Comparison of ENCODE assay signal across 13 mouse cellular contexts in the genomic region with DNA sequence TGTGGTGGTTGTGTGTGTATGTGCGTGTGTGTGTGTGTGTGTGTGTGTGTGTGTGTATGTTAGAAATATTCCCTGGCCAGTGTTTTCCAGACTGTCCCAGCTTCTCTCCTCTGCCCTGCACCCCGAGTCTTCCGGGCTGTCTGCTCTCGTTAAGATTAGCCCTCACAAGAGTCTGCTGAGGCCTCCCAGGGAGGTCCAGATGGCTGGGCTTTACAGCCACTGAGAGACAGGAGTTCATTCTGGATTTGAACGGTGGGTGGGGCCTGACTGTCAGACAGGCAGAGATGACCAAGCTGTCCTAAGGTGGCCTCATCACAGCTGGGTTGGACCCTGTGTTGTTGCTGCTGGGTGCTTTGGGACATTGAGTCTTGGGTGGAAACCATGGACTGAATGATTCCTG. TPM values are rescaled to one million over a fixed set of nuclear protein-coding genes. Genes with fewer than 3 reads are reported as not detected.
A peak's percentile ranks its signal among the peaks of the same experiment; 100 is the strongest.
DNase-seq lines count a peak whose midpoint lies in the region; ATAC-seq and TF ChIP-seq lines count a peak whose summit lies in the region.
"Had no signal": no experiment of that assay in that cellular context is flagged by ENCODE, and none has a peak within 500 bp of the region (broad histone marks: within the 10 kb centered on the region; RNA-seq: fewer than 3 reads in every experiment).

No protein-coding gene starts in this region.

- H3K27ac ChIP-seq in kidney, adult 2 months (ENCODE audit: insufficient read depth, low read depth, low read length), result no peak overlapping the region
- H3K27ac ChIP-seq in intestine, embryonic 15.5 days, result no peak overlapping the region
- H3K27ac ChIP-seq in forebrain, embryonic 14.5 days (ENCODE audit: low read depth, low read length), result no peak overlapping the region
- H3K27ac ChIP-seq: forebrain, embryonic 13.5 days; hindbrain, embryonic 12.5 days had no signal

- H3K9ac ChIP-seq in intestine, embryonic 15.5 days, result no peak overlapping the region
- no peak overlapping the region for H3K9ac ChIP-seq in forebrain, embryonic 14.5 days (ENCODE audit: low read length)
- H3K9ac ChIP-seq: forebrain, embryonic 13.5 days; hindbrain, embryonic 12.5 days had no signal

- ATAC-seq in intestine, embryonic 15.5 days, result peak; percentile 71
- no peak for ATAC-seq in forebrain, embryonic 14.5 days
- ATAC-seq: forebrain, embryonic 13.5 days had no signal

- TF ChIP-seq CTCF in kidney, adult 2 months (conservative IDR thresholded peaks at IDR 0.05; ENCODE audit: insufficient read depth, insufficient read length, low read depth, low read length), result no peak

- no peak overlapping the region for H3K4me2 ChIP-seq in intestine, embryonic 15.5 days (replicated peaks)
- H3K4me2 ChIP-seq in forebrain, embryonic 14.5 days (ENCODE audit: low read length), result no peak overlapping the region
- H3K4me2 ChIP-seq: forebrain, embryonic 13.5 days; hindbrain, embryonic 12.5 days; midbrain, embryonic 11.5 days had no signal

- DNase-seq in kidney, adult 2 months, result peak; percentile 3
- DNase-seq in kidney, adult 11 months, result no peak
- DNase-seq in heart, adult 9 months (ENCODE audit: low spot score in 2 of 2), result peak; percentile 7 to 17
- peak; percentile 40 for DNase-seq in lung, postnatal 25 days (ENCODE audit: low spot score)
- no peak for DNase-seq in left cerebral cortex, adult 11 months (ENCODE audit: low spot score)
- DNase-seq in MN1 (ENCODE audit: low spot score), result no peak
- DNase-seq in forebrain, embryonic 14.5 days (ENCODE audit: low spot score), result no peak
- DNase-seq: adrenal gland, adult 8-10 months had no signal

- H3K27me3 ChIP-seq in kidney, adult 2 months (replicated peaks; ENCODE audit: control insufficient read depth, insufficient read depth, low read length), result no peaks in the 10 kb centered on the region
- H3K27me3 ChIP-seq in intestine, embryonic 15.5 days (replicated peaks), result no peaks in the 10 kb centered on the region
- H3K27me3 ChIP-seq in forebrain, embryonic 14.5 days (replicated peaks; ENCODE audit: control insufficient read depth, insufficient read depth, low read length), result no peaks in the 10 kb centered on the region
- H3K27me3 ChIP-seq: forebrain, embryonic 13.5 days; hindbrain, embryonic 12.5 days had no signal

- WGBS in kidney, adult 2 months, result 43% methylated on average over 5 of the region's 5 CpGs
- 29% methylated on average over 5 of the region's 5 CpGs for WGBS in intestine, embryonic 15.5 days
- WGBS in forebrain, embryonic 14.5 days, result 57% methylated on average over 5 of the region's 5 CpGs

- H3K36me3 ChIP-seq in kidney, adult 2 months (ENCODE audit: control insufficient read depth, insufficient read depth, low read length), result no peaks in the 10 kb centered on the region
- H3K36me3 ChIP-seq in intestine, embryonic 15.5 days, result no peaks in the 10 kb centered on the region
- no peaks in the 10 kb centered on the region for H3K36me3 ChIP-seq in forebrain, embryonic 14.5 days (ENCODE audit: control insufficient read depth, insufficient read depth, low read length)
- H3K36me3 ChIP-seq: hindbrain, embryonic 12.5 days had no signal

- no peaks in the 10 kb centered on the region for H3K9me3 ChIP-seq in intestine, embryonic 15.5 days
- no peaks in the 10 kb centered on the region for H3K9me3 ChIP-seq in forebrain, embryonic 14.5 days (replicated peaks; ENCODE audit: control insufficient read depth, low read length)
- H3K9me3 ChIP-seq: forebrain, embryonic 13.5 days; hindbrain, embryonic 12.5 days had no signal

- no peak for TF ChIP-seq POLR2A in kidney, adult 2 months (IDR thresholded peaks at IDR 0.05; ENCODE audit: low read depth, low read length)

- no peaks in the 10 kb centered on the region for H3K4me1 ChIP-seq in kidney, adult 2 months (ENCODE audit: control insufficient read depth, insufficient read depth, low read length)
- no peaks in the 10 kb centered on the region for H3K4me1 ChIP-seq in intestine, embryonic 15.5 days (replicated peaks)
- H3K4me1 ChIP-seq in forebrain, embryonic 14.5 days (ENCODE audit: control insufficient read depth, insufficient read depth, low read length), result no peaks in the 10 kb centered on the region
- H3K4me1 ChIP-seq: forebrain, embryonic 13.5 days; hindbrain, embryonic 12.5 days had no signal

- no peak overlapping the region for H3K4me3 ChIP-seq in kidney, adult 2 months (ENCODE audit: insufficient read depth, low read depth, low read length)
- no peak overlapping the region for H3K4me3 ChIP-seq in intestine, embryonic 15.5 days (replicated peaks)
- no peak overlapping the region for H3K4me3 ChIP-seq in forebrain, embryonic 14.5 days (ENCODE audit: low read depth, low read length)
- H3K4me3 ChIP-seq: forebrain, embryonic 13.5 days; hindbrain, embryonic 12.5 days had no signal

RNA-seq across cellular contexts. Expression of a gene that starts 28.8 kb away (rescaled TPM):
- not detected in 2 replicates for polyA plus RNA-seq in kidney, adult 2 months (2012; rRNA removed)
- polyA plus RNA-seq in intestine, embryonic 15.5 days (2015; fragmentation: Nextera tagmentation; extraction: Ambion mirVana), result not detected in 2 replicates
- not detected in 2 replicates for polyA plus RNA-seq in forebrain, embryonic 14.5 days (2014; fragmentation: Nextera tagmentation; extraction: Ambion mirVana)
- polyA plus RNA-seq: forebrain, embryonic 13.5 days; hindbrain, embryonic 12.5 days; limb, embryonic 11.5 days; midbrain, embryonic 11.5 days had no signal

RNA-seq across cellular contexts. Expression of a gene that starts 40.6 kb away (rescaled TPM):
- 16.4 and 17.6 TPM in 2 replicates for polyA plus RNA-seq in kidney, adult 2 months (2012; rRNA removed)
- 0.10 and 0.13 TPM in 2 replicates for polyA plus RNA-seq in intestine, embryonic 15.5 days (2015; fragmentation: Nextera tagmentation; extraction: Ambion mirVana)
- 0.06 TPM in 2 replicates for polyA plus RNA-seq in forebrain, embryonic 14.5 days (2014; fragmentation: Nextera tagmentation; extraction: Ambion mirVana)
- polyA plus RNA-seq: forebrain, embryonic 13.5 days; hindbrain, embryonic 12.5 days; limb, embryonic 11.5 days; midbrain, embryonic 11.5 days had no signal

Comparison
In these comparisons a context has a peak if more than half of its experiments do, and no peak if none do; other contexts are left out.
1. DNase-seq: peak in kidney, adult 2 months (single experiment), heart, adult 9 months (2 of 2) and lung, postnatal 25 days (single experiment); none in kidney, adult 11 months (single experiment), left cerebral cortex, adult 11 months (single experiment), MN1 (single experiment) and forebrain, embryonic 14.5 days (single experiment).
2. RNA of a gene that starts 40.6 kb away (polyA plus RNA-seq): 16.4 to 17.6 TPM in kidney, adult 2 months; 0.10 to 0.13 TPM in intestine, embryonic 15.5 days and 0.06 TPM in forebrain, embryonic 14.5 days; every median in the first group is over 10 times any median in the second.